Mouse (Mus musculus) heart, embryonic 11.5 days (tissue): ENCODE results near the gene Rdh14. TPM values are rescaled to one million over a fixed set of nuclear protein-coding genes. Genes with fewer than 3 reads are reported as not detected.
A peak's percentile ranks its signal among the peaks of the same experiment; 100 is the strongest.

Experiments used
- ATAC-seq: fragments of 200-750 bp; cut with Nextera tagmentation; replicated peaks from 2 replicates; pipeline ENCODE4 v1.8.0; 2017; ENCODE audit warnings: moderate library complexity; ENCODE audit not compliant: insufficient number of reproducible peaks, low FRiP score, low TSS enrichment
- H3K27ac ChIP-seq: fragments of 300-500 bp; sonication (generic); 2 replicates; pipeline ENCODE4 v1.5.1; 2014; ENCODE audit warnings: mild to moderate bottlenecking, low read depth, low read length
- H3K27me3 ChIP-seq: fragments of 300-500 bp; sonication (generic); 2 replicates; pipeline ENCODE4 v1.6.1; 2014; ENCODE audit warnings: mild to moderate bottlenecking, low read length, mixed read lengths; ENCODE audit not compliant: control insufficient read depth, insufficient read depth
- H3K36me3 ChIP-seq: fragments of 300-500 bp; sonication (generic); 2 replicates; pipeline ENCODE4 v1.6.1; 2014; ENCODE audit warnings: mild to moderate bottlenecking, low read length, moderate library complexity, mixed read lengths; ENCODE audit not compliant: control insufficient read depth, insufficient read depth
- H3K4me1 ChIP-seq: fragments of 300-500 bp; sonication (generic); 2 replicates; pipeline ENCODE4 v1.6.1; 2014; ENCODE audit warnings: low read length; ENCODE audit not compliant: control insufficient read depth, insufficient read depth
- H3K4me2 ChIP-seq: fragments of 300-500 bp; sonication (generic); 2 replicates; pipeline ENCODE4 v1.6.1; 2014; ENCODE audit warnings: mild to moderate bottlenecking, moderate library complexity
- H3K4me3 ChIP-seq: fragments of 300-500 bp; sonication (generic); 2 replicates; pipeline ENCODE4 v1.5.1; 2014; ENCODE audit warnings: low read depth, low read length
- H3K9ac ChIP-seq: fragments of 300-500 bp; sonication (generic); 2 replicates; pipeline ENCODE4 v1.6.1; 2014; ENCODE audit warnings: mild to moderate bottlenecking, low read depth, low read length, moderate library complexity
- H3K9me3 ChIP-seq: fragments of 300-500 bp; sonication (generic); replicated peaks from 2 replicates; pipeline ENCODE4 v1.6.1; 2016; ENCODE audit warnings: low read length; ENCODE audit not compliant: control insufficient read depth
- WGBS: fragments of 180-500 bp; shearing (Covaris S2); extraction: QIAGEN DNeasy Blood & Tissue Kit; methylation state at CpG from one replicate; pipeline ENCODE4 v1.1.7; 2014; ENCODE audit not compliant: insufficient replicate concordance; 5-methylcytosine and 5-hydroxymethylcytosine counted together
- polyA plus RNA-seq: library from polyadenylated mRNA; unstranded; fragments of >200 nt; fragmentation: Nextera tagmentation; extraction: Ambion mirVana; gene quantifications from 2 replicates; pipeline ENCODE4 v1.2.1, GENCODE M21; 2014

Gene Rdh14
- polyA plus RNA-seq: 47.0 and 54.9 TPM in 2 replicates

DNA sequence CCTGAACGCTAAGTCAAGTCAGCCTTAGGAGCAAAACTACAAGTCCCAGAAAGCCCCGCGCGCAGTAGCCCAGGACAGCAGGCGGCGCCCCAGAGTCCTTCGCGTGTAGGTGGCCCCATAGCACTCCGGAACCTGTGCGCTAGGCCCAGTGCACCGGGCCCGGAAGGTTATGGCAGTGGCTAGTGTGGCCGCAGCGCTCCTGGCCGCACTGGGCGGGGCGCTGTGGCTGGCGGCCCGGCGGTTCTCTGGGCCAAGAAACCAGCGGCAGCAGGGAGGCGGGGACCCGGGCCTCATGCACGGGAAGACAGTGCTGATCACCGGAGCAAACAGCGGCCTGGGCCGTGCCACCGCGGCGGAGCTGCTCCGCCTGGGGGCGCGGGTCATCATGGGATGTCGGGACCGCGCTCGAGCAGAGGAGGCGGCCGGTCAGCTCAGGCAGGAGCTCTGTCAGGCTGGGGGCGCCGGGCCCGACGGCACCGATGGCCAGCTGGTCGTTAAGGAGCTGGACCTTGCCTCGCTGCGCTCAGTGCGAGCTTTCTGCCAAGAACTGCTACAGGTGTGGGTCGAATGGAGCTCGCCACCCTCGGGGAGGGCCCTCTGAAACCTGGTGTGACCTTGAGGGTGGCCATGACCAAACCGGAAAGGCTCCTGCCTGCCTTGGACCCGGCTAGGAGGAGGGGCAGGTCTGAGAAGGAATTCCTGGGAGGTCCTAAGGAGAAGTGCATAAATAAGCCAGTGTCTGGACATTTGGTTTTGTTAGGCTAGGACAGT lies at the start of gene Rdh14:
Gene Rdh14 (plus strand): TSS at position 102 of the 771 bp plus-strand sequence.
- H3K9ac ChIP-seq: peak within 1 kb of the TSS; percentile 97
- peak within 1 kb of the TSS; percentile 80 for H3K4me3 ChIP-seq
- H3K36me3 ChIP-seq: no peaks in the 10 kb centered on the region
- WGBS: under 1% methylated on average over 51 of the region's 53 CpGs
- peak within 1 kb of the TSS; percentile 97 for H3K27ac ChIP-seq
- H3K9me3 ChIP-seq: no peaks in the 10 kb centered on the region
- no peaks in the 10 kb centered on the region for H3K27me3 ChIP-seq
- H3K4me1 ChIP-seq: peaks cover 3% of the 10 kb centered on the region; the same call in 1 of the 2 replicates
- peak within 1 kb of the TSS; percentile 64 for H3K4me2 ChIP-seq
- peak; percentile 95 for ATAC-seq

- no peak overlapping the region for H3K4me3 ChIP-seq
- no peak overlapping the region for H3K9ac ChIP-seq
- no peak overlapping the region for H3K27ac ChIP-seq
- no peaks in the 10 kb centered on the region for H3K36me3 ChIP-seq
- WGBS: 60% methylated on average over 3 of the region's 3 CpGs
- H3K4me2 ChIP-seq: no peak overlapping the region
- no peaks in the 10 kb centered on the region for H3K4me1 ChIP-seq
- ATAC-seq: no peak
- no peaks in the 10 kb centered on the region for H3K9me3 ChIP-seq
- no peaks in the 10 kb centered on the region for H3K27me3 ChIP-seq
These were observed 39.9 kb upstream of the Rdh14 start for GRCm38 (mm10) chr12:10350706-10351105.

DNA sequence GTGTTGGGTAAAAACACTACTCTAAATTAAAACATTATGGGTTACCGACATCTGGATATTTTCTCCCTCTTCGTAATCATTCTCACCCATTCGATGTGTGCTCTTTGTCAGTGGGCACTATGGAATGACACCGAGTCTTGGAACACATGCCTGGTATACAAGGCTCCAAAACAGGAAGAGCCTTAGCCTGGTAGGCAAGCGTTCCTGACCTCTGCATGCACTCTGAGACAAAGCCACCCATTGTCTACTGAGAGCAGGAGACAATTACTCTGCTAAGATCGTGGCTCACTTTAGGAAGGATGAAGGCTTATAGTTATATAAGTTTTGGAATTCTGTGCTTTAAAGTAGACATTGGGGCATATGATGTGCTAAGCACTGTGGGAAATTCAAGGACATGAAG lies 32.8 kb upstream of the Rdh14 start:
- H3K9me3 ChIP-seq: no peaks in the 10 kb centered on the region
- no peaks in the 10 kb centered on the region for H3K36me3 ChIP-seq
- H3K4me1 ChIP-seq: no peaks in the 10 kb centered on the region
- H3K4me3 ChIP-seq: no peak overlapping the region
- no peaks in the 10 kb centered on the region for H3K27me3 ChIP-seq
- H3K27ac ChIP-seq: no peak overlapping the region
- H3K4me2 ChIP-seq: no peak overlapping the region
- H3K9ac ChIP-seq: no peak overlapping the region
- 55% methylated on average over 6 of the region's 6 CpGs for WGBS
- no peak for ATAC-seq

DNA sequence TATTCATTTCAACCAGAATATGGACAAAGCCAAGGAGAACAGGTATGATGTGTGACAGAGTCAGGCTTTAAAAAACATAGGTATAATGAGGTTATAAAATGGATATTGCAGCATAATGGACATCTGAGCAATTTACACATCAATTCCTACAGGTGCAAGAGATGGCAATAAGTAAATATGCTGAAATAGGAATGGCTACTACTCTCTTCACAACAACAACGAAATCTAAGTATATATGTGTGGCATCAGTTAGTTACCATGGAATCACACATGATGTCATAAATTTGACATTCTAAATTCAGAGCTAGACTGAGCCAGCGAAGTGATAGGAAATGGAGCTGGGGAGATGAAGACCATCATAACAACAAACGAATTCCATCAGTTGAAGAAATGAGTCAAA lies 20.9 kb upstream of the Rdh14 start, which contains the start of gene Nt5c1b:
Gene Nt5c1b (plus strand): TSS at position 301 of the 400 bp plus-strand sequence.
- WGBS: 71% methylated on average over 3 of the region's 3 CpGs
- H3K9ac ChIP-seq: no peak within 1 kb of the TSS

GRCm38 (mm10) chr12:10400788-10401187 lies 10.2 kb downstream of the Rdh14 start:
- no peak overlapping the region for H3K27ac ChIP-seq
- H3K4me3 ChIP-seq: no peak overlapping the region
- no peak overlapping the region for H3K9ac ChIP-seq
- H3K4me2 ChIP-seq: no peak overlapping the region
- no peaks in the 10 kb centered on the region for H3K27me3 ChIP-seq
- WGBS: 72% methylated on average over 1 of the region's 1 CpGs
- no peaks in the 10 kb centered on the region for H3K4me1 ChIP-seq
- H3K9me3 ChIP-seq: no peaks in the 10 kb centered on the region
- H3K36me3 ChIP-seq: no peaks in the 10 kb centered on the region
- no peak for ATAC-seq

More for the DNA sequence above, 20.9 kb upstream of the Rdh14 start, which contains the start of gene Nt5c1b:
- Histone ChIP-seq H3K27ac (no peak within 1 kb of the TSS), H3K9me3 (no peaks in the 10 kb centered on the region), H3K4me2 (no peak within 1 kb of the TSS), H3K27me3 (no peaks in the 10 kb centered on the region), H3K36me3 (no peaks in the 10 kb centered on the region), H3K4me1 (no peaks in the 10 kb centered on the region), H3K4me3 (no peak within 1 kb of the TSS)
- ATAC-seq: no peak

DNA sequence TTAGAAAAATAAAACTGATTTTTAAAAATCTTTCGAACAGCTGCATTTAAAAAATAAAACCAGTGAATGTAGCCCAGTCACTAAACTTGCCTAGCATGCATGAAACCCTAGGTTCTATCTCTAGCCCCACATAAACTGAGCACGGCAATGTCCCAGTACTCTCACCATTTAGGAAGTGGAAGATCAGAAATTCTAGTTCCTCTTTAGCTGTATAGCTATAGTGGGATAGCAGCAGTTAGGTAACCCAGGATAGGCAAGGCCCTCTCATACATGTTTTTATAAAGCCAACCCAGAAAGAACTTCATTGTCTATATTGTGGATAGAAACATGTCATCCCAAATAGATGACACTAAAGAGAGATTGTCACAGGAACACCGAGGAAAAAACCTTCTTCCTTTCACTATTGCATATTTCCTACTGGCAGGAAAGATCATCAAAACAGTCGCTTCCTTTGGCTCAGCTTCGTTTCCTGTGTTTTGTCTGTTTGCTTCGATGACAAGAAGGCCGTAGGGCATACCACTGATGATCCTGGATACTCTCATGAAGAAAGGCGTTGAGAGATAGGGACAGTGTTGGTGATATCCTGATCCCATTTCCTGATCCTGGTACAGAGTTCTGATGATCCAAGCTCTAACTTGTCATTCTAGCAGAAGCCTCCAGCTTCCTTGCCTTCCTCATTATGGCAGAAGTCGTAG lies 12.0 kb downstream of the Rdh14 start:
- H3K4me1 ChIP-seq: no peaks in the 10 kb centered on the region
- H3K4me2 ChIP-seq: no peak overlapping the region
- H3K36me3 ChIP-seq: no peaks in the 10 kb centered on the region
- no peak overlapping the region for H3K4me3 ChIP-seq
- no peaks in the 10 kb centered on the region for H3K27me3 ChIP-seq
- no peak overlapping the region for H3K9ac ChIP-seq
- no peak for ATAC-seq
- WGBS: 61% methylated on average over 9 of the region's 9 CpGs
- no peaks in the 10 kb centered on the region for H3K9me3 ChIP-seq
- no peak overlapping the region for H3K27ac ChIP-seq

DNA sequence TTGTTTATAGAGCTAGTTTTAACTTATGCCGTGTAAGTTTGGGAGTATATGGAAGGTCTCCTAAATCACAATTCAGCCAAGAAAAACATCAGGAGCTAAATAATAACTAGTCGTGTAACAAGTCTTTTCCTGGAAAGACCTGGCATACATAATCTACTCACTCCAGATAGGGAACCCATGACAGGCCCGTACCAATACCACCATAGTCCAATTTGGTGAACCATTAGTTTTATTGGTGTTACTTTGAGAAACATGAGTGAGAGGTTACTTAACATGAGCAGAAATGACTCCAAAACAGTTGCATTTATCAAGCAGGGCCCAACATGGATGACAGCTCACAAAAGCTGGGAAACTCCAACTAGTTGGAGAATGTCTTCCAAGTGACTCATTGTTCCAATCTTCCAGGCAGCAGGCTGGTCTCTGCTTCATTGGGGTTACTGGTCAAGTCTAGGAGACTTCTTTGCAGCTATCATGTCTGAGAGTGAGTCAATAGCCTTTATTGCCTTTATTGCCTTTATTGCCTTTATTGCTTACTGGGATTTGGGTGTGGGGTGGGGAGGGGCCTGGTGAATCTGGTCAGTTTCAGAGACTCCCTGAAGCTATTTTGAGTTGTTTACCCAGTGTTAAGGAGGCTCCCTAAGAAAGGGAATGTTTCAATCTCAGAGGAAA lies 20.1 kb downstream of the Rdh14 start:
- Histone ChIP-seq H3K9ac (no peak overlapping the region), H3K4me2 (no peak overlapping the region), H3K27me3 (no peaks in the 10 kb centered on the region), H3K4me1 (peaks cover 6% of the 10 kb centered on the region), H3K9me3 (no peaks in the 10 kb centered on the region), H3K4me3 (no peak overlapping the region), H3K36me3 (no peaks in the 10 kb centered on the region), H3K27ac (no peak overlapping the region)
- no peak for ATAC-seq
- 87% methylated on average over 3 of the region's 3 CpGs for WGBS

DNA sequence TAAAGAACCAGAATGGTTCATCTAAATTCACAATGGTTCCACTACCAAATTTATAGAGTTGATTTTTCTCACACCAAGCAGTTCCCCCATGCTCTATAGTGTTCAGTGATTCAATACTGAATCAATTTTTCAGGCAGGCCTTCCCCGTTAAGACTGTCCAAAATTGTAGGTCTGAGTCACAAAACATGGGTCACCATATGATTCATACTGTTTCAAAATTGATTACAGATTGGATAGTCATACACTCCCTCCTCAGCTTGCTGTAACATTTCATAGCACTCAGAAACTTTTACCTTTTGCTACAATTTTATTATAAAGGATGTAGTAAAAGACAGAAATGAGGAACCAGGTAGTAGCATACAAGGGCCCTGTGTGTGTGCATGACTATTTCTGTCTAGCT lies 20.9 kb downstream of the Rdh14 start:
- H3K27ac ChIP-seq: no peak overlapping the region
- no peak overlapping the region for H3K4me2 ChIP-seq
- no peak for ATAC-seq
- H3K27me3 ChIP-seq: no peaks in the 10 kb centered on the region
- H3K9me3 ChIP-seq: no peaks in the 10 kb centered on the region
- H3K36me3 ChIP-seq: no peaks in the 10 kb centered on the region
- no peak overlapping the region for H3K9ac ChIP-seq
- 92% methylated on average over 1 of the region's 1 CpGs for WGBS
- no peak overlapping the region for H3K4me3 ChIP-seq
- peaks cover 6% of the 10 kb centered on the region for H3K4me1 ChIP-seq
